Mouse (Mus musculus): Measurements from ENCODE around the gene Klhdc3. TPM values are rescaled to one million over a fixed set of nuclear protein-coding genes. Genes with fewer than 3 reads are reported as not detected.

Klhdc3 gene
- polyA plus RNA-seq, 1 experiment from 2014 or later: 61.4 TPM

GRCm38 (mm10) chr17:46628791-46629684 lies 51.7 kb downstream of the Klhdc3 start, which contains the start of gene Ptk7:
Ptk7 (minus strand) TSS chr17:46629504.
- in situ Hi-C loops (cut with MboI; ENCODE audit: low pct_unique_long_range_greater_than_20kb): no loop called here
- peak; percentile 58 for ATAC-seq
- TF ChIP-seq CTCF (IDR thresholded peaks at IDR 0.05): no peak
- ChIA-PET CTCF (interaction anchor here (0.8 kb wide), 1 partner anchor 20 kb away, joined by 4 read pairs; no protein-coding TSS in a partner anchor), POLR2A (interaction anchor here (0.6 to 2.6 kb wide), 4 partner anchors 19 to 52 kb away, joined by 3 to 8 read pairs (median 6); partner anchors contain the start of gene Klhdc3)
- no peak for DNase-seq (ENCODE audit: low read depth, low spot score)
- H3K27me3 ChIP-seq: no peaks in the 10 kb centered on the region

GRCm38 (mm10) chr17:46628471-46628790 lies 52.3 kb downstream of the Klhdc3 start:
- ChIA-PET POLR2A (interaction anchor here (0.6 to 2.6 kb wide), 3 partner anchors 19 to 33 kb away, joined by 5 to 8 read pairs (median 7); no protein-coding TSS in a partner anchor), CTCF (no interaction called here)
- TF ChIP-seq CTCF (IDR thresholded peaks at IDR 0.05): no peak
- in situ Hi-C loops (cut with MboI; ENCODE audit: low pct_unique_long_range_greater_than_20kb): no loop called here
- no peaks in the 10 kb centered on the region for H3K27me3 ChIP-seq
- DNase-seq (ENCODE audit: low read depth, low spot score) (no peak), ATAC-seq (no peak)

GRCm38 (mm10) chr17:46627409-46627808 lies 53.3 kb downstream of the Klhdc3 start:
- in situ Hi-C loops (cut with MboI; ENCODE audit: low pct_unique_long_range_greater_than_20kb): no loop called here
- POLR2A ChIA-PET: interaction anchor here (1.0 kb wide), 1 partner anchor 9 kb away, joined by 4 read pairs; no protein-coding TSS in a partner anchor
- ATAC-seq (no peak), DNase-seq (ENCODE audit: low read depth, low spot score) (no peak)
- H3K27me3 ChIP-seq: no peaks in the 10 kb centered on the region
- CTCF ChIA-PET: no interaction called here
- no peak for TF ChIP-seq CTCF (IDR thresholded peaks at IDR 0.05)

- H3K27me3 ChIP-seq: no peaks in the 10 kb centered on the region
Observed at GRCm38 (mm10) chr17:46624598-46624997, 56.1 kb downstream of the Klhdc3 start.

More at GRCm38 (mm10) chr17:46624598-46624997, 56.1 kb downstream of the Klhdc3 start:
- ATAC-seq (no peak), DNase-seq (ENCODE audit: low read depth, low spot score) (no peak)
- in situ Hi-C loops (cut with MboI; ENCODE audit: low pct_unique_long_range_greater_than_20kb): no loop called here
- CTCF ChIA-PET: no interaction called here
- POLR2A ChIA-PET: no interaction called here
- no peak for TF ChIP-seq CTCF (IDR thresholded peaks at IDR 0.05)

Other genes starting within 250 kb of the Klhdc3 start
- not detected for gene Slc22a7, start 242.5 kb downstream of the Klhdc3 start, polyA plus RNA-seq (2021)
- 0.21 TPM for gene Ttbk1, start 193.2 kb downstream of the Klhdc3 start, polyA plus RNA-seq (2021)
- gene Dnph1, start 184.2 kb downstream of the Klhdc3 start, polyA plus RNA-seq (2021): 16.9 TPM
- gene Cul9, start 134.5 kb downstream of the Klhdc3 start, polyA plus RNA-seq (2021): 34.3 TPM
- gene Srf, start 124.7 kb downstream of the Klhdc3 start, polyA plus RNA-seq (2021): 72.1 TPM
- 86.6 TPM for gene Ptk7, start 51.4 kb downstream of the Klhdc3 start, polyA plus RNA-seq (2021)
- 42.3 TPM for gene Klc4, start 34.9 kb downstream of the Klhdc3 start, polyA plus RNA-seq (2021)
- 124 TPM for gene Mrpl2, start 34.7 kb downstream of the Klhdc3 start, polyA plus RNA-seq (2021)
- gene Cul7, start 30.6 kb downstream of the Klhdc3 start, polyA plus RNA-seq (2021): 109 TPM
- 46.4 TPM for gene Rrp36, start 6.6 kb downstream of the Klhdc3 start, polyA plus RNA-seq (2021)
- gene Mea1, start 2.1 kb downstream of the Klhdc3 start, polyA plus RNA-seq (2021): 150 TPM
- 87.8 TPM for gene Ppp2r5d, start 24.2 kb upstream of the Klhdc3 start, polyA plus RNA-seq (2021)
- 39.9 TPM for gene Pex6, start 30.5 kb upstream of the Klhdc3 start, polyA plus RNA-seq (2021)
- gene Gnmt, start 48.3 kb upstream of the Klhdc3 start, polyA plus RNA-seq (2021): 0.21 TPM
- gene Cnpy3, start 71.3 kb upstream of the Klhdc3 start, polyA plus RNA-seq (2021): 110 TPM
- gene Ptcra, start 82.8 kb upstream of the Klhdc3 start, polyA plus RNA-seq (2021): 0.12 TPM
- 24.4 TPM for gene 2310039H08Rik, start 91.7 kb upstream of the Klhdc3 start, polyA plus RNA-seq (2021)
- 119 TPM for gene Rpl7l1, start 101.8 kb upstream of the Klhdc3 start, polyA plus RNA-seq (2021)
- 16.4 TPM for gene Bicral, start 177.6 kb upstream of the Klhdc3 start, polyA plus RNA-seq (2021)
- gene Tbcc, start 209.8 kb upstream of the Klhdc3 start, polyA plus RNA-seq (2021): 36.4 TPM
- gene Prph2, start 229.5 kb upstream of the Klhdc3 start, polyA plus RNA-seq (2021): not detected

Measured in Patski (cell line).